9 mouse cellular contexts compared by ENCODE assay signal in genomic region chr3:55600286-55600685, GRCm38 (mm10).
A peak's percentile ranks its signal among the peaks of the same experiment; 100 is the strongest.
DNase-seq lines count a peak whose midpoint lies in the region; ATAC-seq and TF ChIP-seq lines count a peak whose summit lies in the region.
"Had no signal": no experiment of that assay in that cellular context is flagged by ENCODE, and none has a peak within 500 bp of the region (broad histone marks: within the 10 kb centered on the region; RNA-seq: fewer than 3 reads in every experiment).

No protein-coding gene starts in this region.

- peaks cover 11% of the 10 kb centered on the region; the same call in 1 of the 2 replicates for H3K4me1 ChIP-seq in hindbrain, embryonic 14.5 days (replicated peaks; ENCODE audit: control insufficient read depth, insufficient read depth, low read length)
- H3K4me1 ChIP-seq in hindbrain, embryonic 12.5 days, result no peaks in the 10 kb centered on the region
- peaks cover 44% of the 10 kb centered on the region for H3K4me1 ChIP-seq in limb, embryonic 10.5 days
- H3K4me1 ChIP-seq: neural tube, embryonic 12.5 days had no signal

- H3K27me3 ChIP-seq in hindbrain, embryonic 14.5 days (ENCODE audit: control insufficient read depth, insufficient read depth, low read length), result no peaks in the 10 kb centered on the region
- H3K27me3 ChIP-seq in hindbrain, embryonic 12.5 days, result no peaks in the 10 kb centered on the region
- no peaks in the 10 kb centered on the region for H3K27me3 ChIP-seq in limb, embryonic 10.5 days (ENCODE audit: low read depth, poor library complexity, severe bottlenecking)
- H3K27me3 ChIP-seq: neural tube, embryonic 12.5 days had no signal

- no peak overlapping the region for H3K9ac ChIP-seq in hindbrain, embryonic 14.5 days
- no peak overlapping the region for H3K9ac ChIP-seq in hindbrain, embryonic 12.5 days
- H3K9ac ChIP-seq: neural tube, embryonic 12.5 days had no signal

- no peaks in the 10 kb centered on the region for H3K36me3 ChIP-seq in hindbrain, embryonic 14.5 days (replicated peaks; ENCODE audit: control insufficient read depth, insufficient read depth)
- H3K36me3 ChIP-seq in hindbrain, embryonic 12.5 days, result no peaks in the 10 kb centered on the region
- no peaks in the 10 kb centered on the region for H3K36me3 ChIP-seq in limb, embryonic 10.5 days
- H3K36me3 ChIP-seq: neural tube, embryonic 12.5 days had no signal

- H3K9me3 ChIP-seq in hindbrain, embryonic 14.5 days (ENCODE audit: control insufficient read depth, low read length), result no peaks in the 10 kb centered on the region
- no peaks in the 10 kb centered on the region for H3K9me3 ChIP-seq in hindbrain, embryonic 12.5 days (replicated peaks)
- no peaks in the 10 kb centered on the region for H3K9me3 ChIP-seq in limb, embryonic 10.5 days (replicated peaks)
- H3K9me3 ChIP-seq: neural tube, embryonic 12.5 days had no signal

- intact Hi-C loops in gastrocnemius, adult 2 months (cut with DNase I), result no loop called here

- H3K4me3 ChIP-seq in hindbrain, embryonic 14.5 days (replicated peaks; ENCODE audit: low read length), result no peak overlapping the region
- H3K4me3 ChIP-seq in hindbrain, embryonic 12.5 days, result no peak overlapping the region
- H3K4me3 ChIP-seq in gastrocnemius, adult 2 months, result no peak overlapping the region
- H3K4me3 ChIP-seq in limb, embryonic 10.5 days, result no peak overlapping the region
- H3K4me3 ChIP-seq: neural tube, embryonic 12.5 days had no signal

- TF ChIP-seq CTCF in gastrocnemius, adult 2 months (IDR thresholded peaks at IDR 0.05), result no peak

- DNase-seq in hindbrain, embryonic 14.5 days (ENCODE audit: low spot score), result no peak
- peak; percentile 97 for DNase-seq in NIH3T3 (ENCODE audit: low read depth)
- peak; percentile 84 for DNase-seq in gastrocnemius, adult 2 months
- DNase-seq in limb, embryonic 10.5 days (ENCODE audit: low spot score), result no peak
- DNase-seq in urinary bladder, postnatal 4 days (ENCODE audit: low spot score in 2 of 2), result peak; percentile 51 to 77
- no peak for DNase-seq in thymus, postnatal 0 days (ENCODE audit: low spot score)
- DNase-seq in embryo, embryonic 10.5 days (ENCODE audit: low spot score), result no peak

- no peak for ATAC-seq in hindbrain, embryonic 14.5 days (ENCODE audit: low FRiP score)
- no peak for ATAC-seq in hindbrain, embryonic 12.5 days (ENCODE audit: low FRiP score)

- H3K4me2 ChIP-seq in hindbrain, embryonic 14.5 days (replicated peaks), result no peak overlapping the region
- H3K4me2 ChIP-seq in hindbrain, embryonic 12.5 days (replicated peaks), result no peak overlapping the region
- H3K4me2 ChIP-seq: neural tube, embryonic 12.5 days had no signal

- 90% methylated on average over 2 of the region's 2 CpGs for WGBS in hindbrain, embryonic 14.5 days
- WGBS in hindbrain, embryonic 12.5 days, result 80% methylated on average over 2 of the region's 2 CpGs
- WGBS in limb, embryonic 10.5 days, result 75% methylated on average over 2 of the region's 2 CpGs

- peak overlapping the region; percentile 36 for H3K27ac ChIP-seq in hindbrain, embryonic 14.5 days
- H3K27ac ChIP-seq in hindbrain, embryonic 12.5 days, result no peak overlapping the region
- peak overlapping the region; percentile 73 for H3K27ac ChIP-seq in gastrocnemius, adult 2 months
- H3K27ac ChIP-seq in limb, embryonic 10.5 days, result peak overlapping the region; percentile 84
- H3K27ac ChIP-seq: neural tube, embryonic 12.5 days had no signal

Comparison
In these comparisons a context has a peak if more than half of its experiments do, and no peak if none do; other contexts are left out.
1. DNase-seq: peak in NIH3T3 (single experiment), gastrocnemius, adult 2 months (single experiment) and urinary bladder, postnatal 4 days (2 of 2); none in hindbrain, embryonic 14.5 days (single experiment), limb, embryonic 10.5 days (single experiment), thymus, postnatal 0 days (single experiment) and embryo, embryonic 10.5 days (single experiment).